Mouse (Mus musculus) MEL (cell line): ENCODE data around the gene Mmrn1. TPM values are rescaled to one million over a fixed set of nuclear protein-coding genes. Genes with fewer than 3 reads are reported as not detected.

Source experiments
- DNase-seq: peaks from one replicate; pipeline ENCODE4 v3.0.0; 2011; ENCODE audit warnings: low read depth, low spot score
- H3K27ac ChIP-seq: 2 replicates; pipeline ENCODE4 v1.5.1; 2012; ENCODE audit warnings: low read depth, mild to moderate bottlenecking, control low read depth, low read length, moderate library complexity; ENCODE audit not compliant: control insufficient read depth
- H3K27me3 ChIP-seq, 2 experiments: fragments of 150-350 bp in 1 of 2; sonication (generic) in 1 of 2; 2 replicates each; pipeline ENCODE4 v1.6.1; 2012; ENCODE audit warnings: low read length in 2 of 2, mild to moderate bottlenecking in 2 of 2, improper control_type of control experiment in 1 of 2, moderate library complexity in 1 of 2; ENCODE audit not compliant: insufficient read depth in 2 of 2, control insufficient read depth in 1 of 2
- H3K36me3 ChIP-seq, 2 experiments: 2 replicates each; pipeline ENCODE4 v1.6.1; 2012 to 2014; ENCODE audit warnings: low read length in 2 of 2, improper control_type of control experiment in 1 of 2, inconsistent platforms in 1 of 2, mild to moderate bottlenecking in 1 of 2; ENCODE audit not compliant: insufficient read depth in 2 of 2, control insufficient read depth in 1 of 2
- H3K4me1 ChIP-seq, 2 experiments: fragments of 150-350 bp in 1 of 2; sonication (generic) in 1 of 2; 2 replicates each; pipeline ENCODE4 v1.6.1; 2012; ENCODE audit warnings: low read length in 2 of 2, improper control_type of control experiment in 1 of 2, mild to moderate bottlenecking in 1 of 2; ENCODE audit not compliant: insufficient read depth in 2 of 2, control insufficient read depth in 1 of 2
- H3K4me3 ChIP-seq, 2 experiments: fragments of 150-350 bp in 1 of 2; sonication (generic) in 1 of 2; 2 replicates each; pipeline ENCODE4 v1.5.1; 2012; ENCODE audit warnings: low read depth in 2 of 2, low read length in 2 of 2, mild to moderate bottlenecking in 2 of 2, moderate library complexity in 2 of 2, control low read depth in 1 of 2, improper control_type of control experiment in 1 of 2; ENCODE audit not compliant: control insufficient read depth in 1 of 2, insufficient read depth in 1 of 2
- H3K79me2 ChIP-seq: 2 replicates; pipeline ENCODE4 v1.6.1; 2012; ENCODE audit warnings: mild to moderate bottlenecking, low read length, moderate library complexity; ENCODE audit not compliant: control insufficient read depth, poor library complexity, insufficient read depth
- H3K9ac ChIP-seq: 2 replicates; pipeline ENCODE4 v1.6.1; 2012; ENCODE audit warnings: low read depth, mild to moderate bottlenecking, control low read depth, low read length, moderate library complexity; ENCODE audit not compliant: control insufficient read depth, poor library complexity, severe bottlenecking
- H3K9me3 ChIP-seq: fragments of 150-350 bp; sonication (generic); replicated peaks from 2 replicates; pipeline ENCODE4 v1.6.1; 2012; ENCODE audit warnings: mild to moderate bottlenecking, low read length, improper control_type of control experiment, moderate library complexity; ENCODE audit not compliant: insufficient read depth
- CHD2 ChIP-seq: IDR thresholded peaks from 2 replicates; pipeline ENCODE4 v1.6.1; 2011; ENCODE audit warnings: low read length, improper control_type of control experiment
- GATA1 ChIP-seq: IDR thresholded peaks from 2 replicates; pipeline ENCODE4 v1.6.1; 2011; ENCODE audit warnings: low read depth, low read length, improper control_type of control experiment
- HCFC1 ChIP-seq: IDR thresholded peaks from 2 replicates; pipeline ENCODE4 v1.6.1; 2012; ENCODE audit warnings: low read depth, mild to moderate bottlenecking, inconsistent platforms, low read length, improper control_type of control experiment, moderate library complexity
- JUND ChIP-seq: IDR thresholded peaks from 2 replicates; pipeline ENCODE4 v1.6.1; 2011; ENCODE audit warnings: low read depth, mild to moderate bottlenecking, improper control_type of control experiment, low read length
- MAFK ChIP-seq: IDR thresholded peaks from 2 replicates; pipeline ENCODE4 v1.6.1; 2011; ENCODE audit warnings: low read depth, mild to moderate bottlenecking, low read length, improper control_type of control experiment, borderline replicate concordance
- MYB ChIP-seq: IDR thresholded peaks from 2 replicates; pipeline ENCODE4 v1.6.1; 2011; ENCODE audit warnings: mild to moderate bottlenecking, low read depth, low read length, improper control_type of control experiment
- MYC ChIP-seq: IDR thresholded peaks from 2 replicates; pipeline ENCODE4 v1.6.1; 2011; ENCODE audit warnings: low read depth, mild to moderate bottlenecking, low read length, improper control_type of control experiment, moderate library complexity
- POLR2AphosphoS5 ChIP-seq: IDR thresholded peaks from 2 replicates; pipeline ENCODE4 v1.6.1; 2012; ENCODE audit warnings: low read depth, borderline replicate concordance, mild to moderate bottlenecking, inconsistent platforms, low read length, moderate library complexity, mixed read lengths
- SMC3 ChIP-seq: IDR thresholded peaks from 2 replicates; pipeline ENCODE4 v1.6.1; 2011; ENCODE audit warnings: low read depth, low read length, improper control_type of control experiment
- UBTF ChIP-seq: IDR thresholded peaks from 2 replicates; pipeline ENCODE4 v1.6.1; 2012; ENCODE audit warnings: low read depth, mild to moderate bottlenecking, inconsistent platforms, low read length, improper control_type of control experiment, moderate library complexity, borderline replicate concordance; ENCODE audit not compliant: insufficient read depth
- USF2 ChIP-seq, 2 experiments: IDR thresholded peaks; 2 replicates each; pipeline ENCODE4 v1.6.1; 2011 to 2012; ENCODE audit warnings: improper control_type of control experiment in 2 of 2, low read length in 2 of 2, borderline replicate concordance in 1 of 2, inconsistent platforms in 1 of 2, low read depth in 1 of 2, mild to moderate bottlenecking in 1 of 2; ENCODE audit not compliant: insufficient read depth in 1 of 2
- polyA plus RNA-seq, 2 experiments: library from polyadenylated mRNA; stranded (reverse) in 1 of 2; unstranded in 1 of 2; fragments of >175 nt in 1 of 2; fragments of >200 nt in 1 of 2; gene quantifications; 2 replicates each; pipeline versions ENCODE4 v1.2.1 to v1.2.4; 2012; ENCODE audit warnings: low replicate concordance in 2 of 2, low read depth in 1 of 2; ENCODE audit not compliant: insufficient read length in 2 of 2, insufficient read depth in 1 of 2, missing spikeins in 1 of 2
- total RNA-seq: library from RNA; depleted of rRNA; stranded (reverse); fragments of 300-350 nt; gene quantifications from 2 replicates; pipeline ENCODE4 v1.2.3, GENCODE M21; 2012; rRNA removed

Mmrn1 gene
- total and polyA plus RNA-seq, 3 experiments, result not detected

DNA sequence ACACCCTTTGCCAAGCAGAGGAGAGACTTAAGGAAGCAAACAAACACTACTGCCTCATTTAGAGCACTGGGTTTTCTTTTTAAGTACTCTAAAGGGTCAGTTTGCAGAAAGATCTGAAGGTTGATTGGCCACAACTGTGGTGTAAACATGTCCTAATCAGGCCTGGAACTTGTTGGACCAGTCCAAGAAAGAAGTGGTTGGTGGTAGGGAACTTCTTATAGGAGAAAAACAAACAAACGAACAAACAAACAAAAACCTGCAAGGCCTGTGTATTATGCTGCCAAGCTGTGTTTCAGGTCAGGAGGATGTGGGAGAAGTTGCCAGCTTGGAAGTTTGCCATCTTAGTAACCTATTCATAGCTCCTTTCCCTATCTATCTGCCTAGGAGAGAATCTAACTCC, 108.5 kb downstream of the Mmrn1 start:
- no peak for DNase-seq
- Histone ChIP-seq H3K4me3 (no peak overlapping the region), H3K9ac (no peak overlapping the region), H3K9me3 (no peaks in the 10 kb centered on the region), H3K36me3 (no peaks in the 10 kb centered on the region), H3K4me1 (no peaks in the 10 kb centered on the region), H3K27ac (no peak overlapping the region), H3K79me2 (no peaks in the 10 kb centered on the region), H3K27me3 (no peaks in the 10 kb centered on the region)
- TF ChIP-seq MAFK (no peak), SMC3 (no peak), UBTF (no peak), CHD2 (no peak), JUND (no peak), USF2 (IDR thresholded peaks at IDR 0.05; ENCODE audit: borderline replicate concordance in 1 of 2, insufficient read depth in 1 of 2, low read depth in 1 of 2, low read length in 2 of 2) (no peak), POLR2AphosphoS5 (no peak), MYB (no peak), GATA1 (no peak), HCFC1 (no peak), MYC (no peak)

Other genes with a start within 250 kb of the Mmrn1 start
- gene Snca, start 95.1 kb upstream of the Mmrn1 start, total RNA-seq, result 30.7 and 46.0 TPM in 2 replicates
- 10 to 100 TPM in 1 of 2 experiments, not detected in 1; 47.5 TPM for gene Snca, start 95.1 kb upstream of the Mmrn1 start, polyA plus RNA-seq